Mouse (Mus musculus) liver, embryonic 14.5 days (tissue): Measurements from ENCODE around the gene Mcm5.

Experiments
- CTCF ChIP-seq: IDR thresholded peaks from 2 replicates; pipeline ENCODE4 v1.5.1; 2016; ENCODE audit warnings: antibody characterized with exemption, low read depth, control low read depth
- EP300 ChIP-seq: IDR thresholded peaks from 2 replicates; pipeline ENCODE4 v1.6.1; 2016; ENCODE audit warnings: antibody characterized with exemption, low read depth

DNA sequence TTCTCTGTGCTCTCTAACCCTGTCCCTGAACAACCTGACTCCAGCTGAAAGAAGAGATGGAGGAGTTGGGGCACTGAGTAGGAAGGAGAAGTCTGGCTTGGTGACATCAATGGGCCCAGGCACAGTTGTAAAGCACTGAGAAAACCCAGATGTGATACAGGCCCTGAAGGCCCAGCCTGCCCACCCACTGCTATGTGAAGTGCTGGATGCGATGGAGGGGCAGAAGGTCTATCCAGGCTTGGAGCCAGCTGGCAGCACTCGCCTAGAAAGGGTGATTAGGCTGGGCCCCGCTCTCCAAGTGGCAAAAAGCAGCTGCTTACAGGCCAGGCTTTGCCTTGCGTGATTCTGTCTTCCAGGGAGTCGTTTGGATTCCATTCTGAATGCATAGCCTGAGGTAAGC is 60.0 kb downstream of the Mcm5 start:
- TF ChIP-seq EP300, result no peak
- no peak for TF ChIP-seq CTCF
